Mouse (Mus musculus) forebrain, postnatal 0 days (tissue): Measurements from ENCODE around the gene Ltbp1. TPM values are rescaled to one million over a fixed set of nuclear protein-coding genes. Genes with fewer than 3 reads are reported as not detected.
"Not testable (repeated sequence)": the region's sequence is repeated elsewhere in the genome, so short reads cannot be mapped to it uniquely, and the experiment has no call there.

ENCODE experiments used
- ATAC-seq: fragments of 200-750 bp; cut with Nextera tagmentation; 2 replicates; pipeline ENCODE4 v1.8.0; 2017; ENCODE audit warnings: mild to moderate bottlenecking, moderate library complexity
- DNase-seq: peaks from one replicate; pipeline ENCODE4 v3.0.0-alpha.2; 2015
- H3K27ac ChIP-seq: fragments of 300-500 bp; sonication (generic); 2 replicates; pipeline ENCODE4 v1.5.1; 2014; ENCODE audit warnings: low read depth, mild to moderate bottlenecking, antibody characterized with exemption, low read length, moderate library complexity, mixed read lengths
- H3K27me3 ChIP-seq: fragments of 300-500 bp; sonication (generic); 2 replicates; pipeline ENCODE4 v1.6.1; 2014; ENCODE audit warnings: mild to moderate bottlenecking, low read length, mixed read lengths; ENCODE audit not compliant: insufficient read depth
- H3K36me3 ChIP-seq: fragments of 300-500 bp; sonication (generic); 2 replicates; pipeline ENCODE4 v1.6.1; 2014; ENCODE audit warnings: mild to moderate bottlenecking, moderate library complexity; ENCODE audit not compliant: insufficient read depth
- H3K4me1 ChIP-seq: fragments of 300-500 bp; sonication (generic); 2 replicates; pipeline ENCODE4 v1.6.1; 2014; ENCODE audit warnings: antibody characterized with exemption; ENCODE audit not compliant: insufficient read depth
- H3K4me2 ChIP-seq: fragments of 300-500 bp; sonication (generic); 2 replicates; pipeline ENCODE4 v1.6.1; 2014; ENCODE audit warnings: low read depth, mild to moderate bottlenecking, moderate library complexity
- H3K4me3 ChIP-seq: fragments of 300-500 bp; sonication (generic); 2 replicates; pipeline ENCODE4 v1.5.1; 2014; ENCODE audit warnings: low read depth, low read length, mixed read lengths
- H3K9ac ChIP-seq: fragments of 300-500 bp; sonication (generic); 2 replicates; pipeline ENCODE4 v1.6.1; 2014; ENCODE audit warnings: mild to moderate bottlenecking
- H3K9me3 ChIP-seq: fragments of 300-500 bp; sonication (generic); 2 replicates; pipeline ENCODE4 v1.6.1; 2016; ENCODE audit warnings: low read length
- CTCF ChIP-seq: sonication (generic); IDR thresholded peaks from 2 replicates; pipeline ENCODE4 v1.5.1; 2016; ENCODE audit warnings: antibody characterized with exemption, control low read depth, low read depth
- WGBS: fragments of 180-500 bp; shearing (Covaris S2); extraction: QIAGEN DNeasy Blood & Tissue Kit; methylation state at CpG from one replicate; pipeline ENCODE4 v1.1.7; 2014; 5-methylcytosine and 5-hydroxymethylcytosine counted together
- polyA plus RNA-seq: library from polyadenylated mRNA; unstranded; fragments of >200 nt; fragmentation: Nextera tagmentation; extraction: Ambion mirVana; gene quantifications from 2 replicates; pipeline ENCODE4 v1.2.1, GENCODE M21; 2015
- total RNA-seq: library from RNA; depleted of rRNA; stranded (reverse); fragments of >200 nt; gene quantifications from 2 replicates; pipeline ENCODE4 v1.2.3, GENCODE M21; 2014

The Ltbp1 gene
- total and polyA plus RNA-seq, 2 experiments from 2014 or later: 1.5 to 5.2 TPM

DNA sequence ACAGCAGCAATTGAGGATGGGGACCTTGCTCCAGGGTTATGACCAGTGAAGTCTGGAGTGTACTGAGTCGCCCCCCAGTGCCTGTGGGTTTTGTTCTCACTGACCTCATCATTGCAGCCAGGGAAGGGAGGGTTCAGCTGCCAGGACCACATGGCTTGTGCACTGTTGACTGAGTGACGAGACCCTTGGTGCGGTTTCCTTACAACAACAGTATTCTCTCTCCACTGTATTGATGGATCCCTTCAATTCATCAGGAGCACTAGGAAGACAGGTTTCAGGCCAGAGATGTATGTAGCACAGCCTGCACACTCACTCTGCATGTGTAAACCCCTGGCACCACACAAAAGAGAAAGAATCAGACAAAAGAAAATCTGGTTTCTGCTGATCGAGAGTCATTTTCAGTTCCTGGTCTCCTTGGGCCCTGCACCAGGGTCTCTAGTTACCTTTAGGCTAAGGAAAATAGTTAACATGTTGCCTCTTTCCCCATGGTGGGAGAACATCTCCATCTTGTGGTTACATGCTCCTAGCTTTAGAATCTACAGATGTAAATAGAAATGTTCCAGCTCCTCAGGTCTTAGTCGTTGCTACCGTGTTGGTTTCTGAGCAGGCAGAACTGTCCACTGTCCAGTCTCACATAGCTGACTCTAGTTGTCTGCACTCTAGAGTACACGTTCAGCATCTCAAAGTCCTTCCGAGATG lies 117.4 kb downstream of the Ltbp1 start:
- Histone ChIP-seq H3K9me3 (no peaks in the 10 kb centered on the region), H3K4me2 (no peak overlapping the region), H3K36me3 (no peaks in the 10 kb centered on the region), H3K27ac (no peak overlapping the region), H3K9ac (no peak overlapping the region), H3K4me3 (no peak overlapping the region), H3K27me3 (no peaks in the 10 kb centered on the region), H3K4me1 (no peaks in the 10 kb centered on the region)
- WGBS: 74% methylated on average over 8 of the region's 8 CpGs
- peak; percentile 17 for DNase-seq
- TF ChIP-seq CTCF: peak; percentile 41
- no peak for ATAC-seq

DNA sequence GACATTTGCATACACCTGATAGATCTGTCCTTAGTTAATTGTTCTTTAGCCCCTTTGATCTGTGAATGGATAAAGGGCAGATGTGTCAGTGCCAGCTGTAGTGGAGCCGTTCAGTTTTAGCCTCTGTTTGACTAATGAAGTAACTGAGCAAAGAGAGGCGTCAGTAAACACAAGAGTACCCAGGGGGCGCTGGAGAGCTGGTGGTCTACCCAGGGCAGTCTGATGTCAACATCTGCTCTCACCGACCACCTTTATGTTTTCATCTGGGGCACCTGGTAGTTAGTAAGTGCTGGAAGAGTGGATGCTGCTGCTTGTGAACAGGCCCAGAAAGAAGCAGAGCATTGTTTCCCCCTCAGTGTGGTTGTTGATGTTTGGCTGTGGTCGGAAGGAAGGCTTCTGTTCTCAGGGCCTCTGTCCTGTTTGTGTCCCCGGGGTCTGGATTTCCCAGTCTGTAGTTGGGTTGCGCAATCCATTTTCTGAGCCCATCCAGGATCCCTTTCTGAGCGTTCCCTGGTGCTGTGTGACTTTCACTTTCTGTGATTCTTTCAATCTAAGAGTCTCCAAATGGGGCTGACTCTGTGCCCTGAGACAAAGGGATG lies 123.1 kb downstream of the Ltbp1 start:
- Histone ChIP-seq H3K4me3 (no peak overlapping the region), H3K27me3 (no peaks in the 10 kb centered on the region), H3K9ac (no peak overlapping the region), H3K9me3 (no peaks in the 10 kb centered on the region), H3K4me2 (no peak overlapping the region), H3K4me1 (no peaks in the 10 kb centered on the region), H3K36me3 (no peaks in the 10 kb centered on the region), H3K27ac (no peak overlapping the region)
- 61% methylated on average over 8 of the region's 8 CpGs for WGBS
- DNase-seq: no peak
- no peak for TF ChIP-seq CTCF
- no peak for ATAC-seq

DNA sequence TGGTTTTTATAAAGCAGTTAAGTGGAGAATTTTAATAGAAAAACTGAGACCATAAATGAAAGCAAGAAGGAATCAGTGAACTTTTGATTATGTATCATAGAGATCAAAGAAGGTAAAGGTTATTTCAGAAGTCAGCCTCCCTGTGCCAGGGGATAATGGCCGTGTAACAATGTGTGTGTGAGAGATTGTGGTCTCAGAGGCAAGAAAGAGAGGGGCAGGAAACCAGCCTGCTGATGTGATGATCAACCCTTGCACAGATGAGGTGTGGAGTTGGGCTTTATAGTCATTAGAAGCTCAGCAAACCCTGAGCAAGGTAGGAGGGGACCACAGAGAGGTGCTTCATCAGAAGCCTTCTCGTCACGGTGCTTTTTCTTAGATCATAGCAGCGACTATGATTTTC lies 128.6 kb downstream of the Ltbp1 start:
- WGBS: 86% methylated on average over 4 of the region's 4 CpGs
- Histone ChIP-seq H3K4me2 (no peak overlapping the region), H3K4me3 (no peak overlapping the region), H3K27ac (no peak overlapping the region), H3K9ac (no peak overlapping the region), H3K27me3 (no peaks in the 10 kb centered on the region), H3K9me3 (no peaks in the 10 kb centered on the region), H3K4me1 (no peaks in the 10 kb centered on the region), H3K36me3 (no peaks in the 10 kb centered on the region)
- TF ChIP-seq CTCF: no peak
- DNase-seq (no peak), ATAC-seq (no peak)

DNA sequence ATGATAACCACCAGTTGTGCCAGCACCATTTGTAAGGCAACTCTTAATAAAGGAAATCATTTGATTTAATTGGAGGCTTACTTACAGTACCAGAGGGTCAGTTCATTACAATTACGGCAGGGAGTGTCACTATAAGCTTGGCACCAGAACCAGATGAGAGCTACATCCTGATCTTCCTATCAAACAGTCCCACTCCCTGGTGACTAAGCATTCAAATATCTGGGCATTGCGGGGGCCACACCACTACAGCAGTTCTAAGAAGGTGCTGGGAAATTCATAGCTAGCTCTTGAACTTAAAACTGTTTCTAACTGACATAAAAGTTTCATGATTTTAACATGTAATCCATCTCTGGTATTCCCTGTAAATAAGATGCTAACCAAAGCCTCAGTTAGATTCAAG lies 134.4 kb downstream of the Ltbp1 start:
- WGBS: 90% methylated on average over 2 of the region's 2 CpGs
- no peak overlapping the region for H3K4me2 ChIP-seq
- H3K27ac ChIP-seq: no peak overlapping the region
- no peak overlapping the region for H3K4me3 ChIP-seq
- H3K4me1 ChIP-seq: no peaks in the 10 kb centered on the region
- no peak for ATAC-seq
- H3K27me3 ChIP-seq: no peaks in the 10 kb centered on the region
- no peak for DNase-seq
- H3K36me3 ChIP-seq: no peaks in the 10 kb centered on the region
- no peak overlapping the region for H3K9ac ChIP-seq
- no peaks in the 10 kb centered on the region for H3K9me3 ChIP-seq
- no peak for TF ChIP-seq CTCF

DNA sequence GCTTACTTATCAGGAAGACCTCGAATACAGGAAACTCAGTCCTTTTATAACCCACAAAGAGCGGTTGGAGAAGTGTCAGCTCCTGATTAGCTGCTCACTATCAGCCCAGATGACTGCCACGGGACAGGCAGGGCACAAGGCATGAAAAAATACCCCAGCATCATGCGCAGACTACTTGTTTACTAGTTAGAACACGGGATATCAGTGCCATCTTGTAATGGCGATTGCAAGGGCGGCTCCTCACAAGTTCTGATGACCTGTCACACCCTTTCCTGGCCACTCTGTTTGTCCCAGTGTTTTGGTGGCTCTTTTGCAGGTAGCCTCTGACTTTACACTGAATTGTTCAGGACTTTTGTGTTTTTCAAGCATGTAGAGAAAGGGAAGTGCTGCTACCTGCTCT lies 137.5 kb downstream of the Ltbp1 start:
- WGBS: 94% methylated on average over 7 of the region's 7 CpGs

DNA sequence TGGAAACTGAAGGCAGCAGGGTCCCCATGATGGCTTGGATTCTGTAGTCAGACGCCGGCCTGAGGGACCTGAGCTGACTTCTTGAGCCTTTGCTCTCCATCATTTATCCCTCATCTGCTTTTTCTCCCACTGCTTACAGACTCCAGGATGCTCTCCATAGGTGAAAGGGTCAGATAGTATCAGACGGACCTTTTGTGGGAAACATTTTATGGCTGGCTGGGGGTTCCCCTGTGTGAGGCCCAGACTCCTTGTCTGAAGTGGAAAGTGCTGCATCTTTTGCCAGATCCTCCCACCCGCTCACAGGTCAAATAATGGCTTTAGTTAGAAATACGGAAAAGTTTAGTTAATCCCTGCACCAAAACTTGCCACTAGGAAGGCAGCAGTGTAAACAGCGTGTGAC lies 138.6 kb downstream of the Ltbp1 start:
- Histone ChIP-seq H3K27me3 (no peaks in the 10 kb centered on the region), H3K4me2 (no peak overlapping the region), H3K4me1 (no peaks in the 10 kb centered on the region), H3K9me3 (no peaks in the 10 kb centered on the region), H3K27ac (no peak overlapping the region), H3K4me3 (no peak overlapping the region), H3K9ac (no peak overlapping the region), H3K36me3 (no peaks in the 10 kb centered on the region)
- ATAC-seq (no peak), DNase-seq (no peak)
- 42% methylated on average over 6 of the region's 6 CpGs for WGBS
- no peak for TF ChIP-seq CTCF

More for the DNA sequence above, 137.5 kb downstream of the Ltbp1 start:
- not testable (repeated sequence) for H3K36me3 ChIP-seq, H3K27ac ChIP-seq, H3K4me3 ChIP-seq, H3K9ac ChIP-seq, DNase-seq, H3K4me2 ChIP-seq, H3K27me3 ChIP-seq, H3K4me1 ChIP-seq, ATAC-seq, H3K9me3 ChIP-seq

DNA sequence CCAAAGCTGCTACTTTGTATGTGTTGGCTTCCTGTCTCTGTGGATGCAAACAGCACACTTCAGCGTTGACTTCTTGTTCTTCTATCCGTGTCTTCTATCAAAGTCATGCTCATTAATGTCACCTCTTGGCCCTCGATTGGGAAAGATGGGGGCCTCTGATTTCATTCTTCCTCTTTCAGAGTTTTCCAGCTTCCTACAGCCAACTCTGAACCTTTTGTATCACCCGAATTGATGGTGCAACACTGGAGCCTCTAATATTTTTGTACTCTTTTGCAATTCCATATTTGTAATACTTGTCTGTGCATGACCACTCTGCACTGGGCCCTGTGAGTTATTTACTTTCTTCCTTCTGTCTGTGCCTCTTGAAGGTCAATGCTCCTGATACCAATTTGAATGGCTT lies 141.8 kb downstream of the Ltbp1 start:
- Histone ChIP-seq H3K4me3 (no peak overlapping the region), H3K36me3 (no peaks in the 10 kb centered on the region), H3K4me1 (no peaks in the 10 kb centered on the region), H3K4me2 (no peak overlapping the region), H3K27ac (no peak overlapping the region), H3K9ac (no peak overlapping the region), H3K27me3 (no peaks in the 10 kb centered on the region), H3K9me3 (no peaks in the 10 kb centered on the region)
- ATAC-seq: no peak
- WGBS: 94% methylated on average over 4 of the region's 4 CpGs
- DNase-seq: no peak
- no peak for TF ChIP-seq CTCF
